Mouse (Mus musculus) R1 (cell line): ENCODE measurements around the gene Zfp874a.
"Not testable (repeated sequence)": the region's sequence is repeated elsewhere in the genome, so short reads cannot be mapped to it uniquely, and the experiment has no call there.

ENCODE experiments used
- DNase-seq: peaks from one replicate; pipeline ENCODE4 v3.0.0-alpha.2; 2018; ENCODE audit warnings: low read depth, low spot score

Zfp874a gene

GRCm38 (mm10) chr13:67451172-67452020, at the start of gene Zfp874a:
Gene Zfp874a, minus strand, starts transcription at chr13:67451624.
- DNase-seq = peak; percentile 88

GRCm38 (mm10) chr13:67500908-67501307, 49.5 kb upstream of the Zfp874a start:
- DNase-seq = no peak

DNA sequence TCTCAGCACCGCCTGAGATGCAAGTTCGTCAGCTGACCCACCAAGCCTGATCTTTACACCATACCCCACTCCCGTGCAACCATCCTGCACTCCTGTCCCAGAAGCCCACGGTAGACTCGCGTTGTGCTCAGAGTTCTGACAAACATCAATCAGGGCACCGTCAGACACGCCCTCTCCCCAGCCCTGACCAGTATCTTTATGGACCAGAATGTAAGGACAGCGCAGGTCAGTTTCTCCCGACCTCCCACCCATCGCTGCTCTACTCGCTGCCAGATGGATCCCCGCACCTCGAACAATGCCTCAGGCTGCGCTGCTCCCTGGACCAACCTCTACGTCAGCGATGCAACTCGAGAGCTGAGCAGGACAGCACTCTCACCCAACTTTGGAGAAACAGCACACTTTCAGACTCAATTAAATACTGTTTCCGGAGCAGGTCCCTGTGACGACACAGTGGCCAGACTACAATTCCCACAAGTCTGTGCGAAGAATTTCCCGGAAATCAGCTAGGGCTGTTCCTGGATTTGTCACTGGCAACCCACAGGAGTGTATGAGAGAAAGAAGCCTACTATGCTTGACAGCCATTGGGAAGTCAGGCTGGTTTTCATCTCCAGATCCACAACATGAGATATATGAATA, 48.8 kb upstream of the Zfp874a start, which contains the start of gene Zfp58:
Gene Zfp58, minus strand, starts transcription at position 472 of the 636 bp plus-strand sequence.
- DNase-seq = peak; percentile 96

DNA sequence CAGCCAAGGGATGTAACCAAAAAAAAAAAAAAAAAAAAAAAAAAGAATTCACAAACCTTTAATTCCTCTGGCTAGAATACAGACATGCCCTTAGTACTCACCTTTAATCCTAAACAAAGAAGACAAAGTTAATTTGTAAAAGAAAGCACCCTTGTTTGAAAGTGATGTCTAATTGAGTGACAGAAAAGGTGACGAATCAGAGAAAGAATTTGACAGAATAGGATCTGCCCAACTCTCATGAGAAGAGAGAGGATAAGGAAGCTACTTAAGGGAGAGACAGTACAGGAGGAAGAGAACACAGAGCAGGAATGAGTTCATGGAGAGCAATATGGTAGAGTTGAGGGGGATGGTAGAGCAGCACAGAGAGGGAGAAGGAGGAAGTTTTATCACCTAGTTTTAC, 44.2 kb upstream of the Zfp874a start:
- DNase-seq = peak; percentile 85

DNA sequence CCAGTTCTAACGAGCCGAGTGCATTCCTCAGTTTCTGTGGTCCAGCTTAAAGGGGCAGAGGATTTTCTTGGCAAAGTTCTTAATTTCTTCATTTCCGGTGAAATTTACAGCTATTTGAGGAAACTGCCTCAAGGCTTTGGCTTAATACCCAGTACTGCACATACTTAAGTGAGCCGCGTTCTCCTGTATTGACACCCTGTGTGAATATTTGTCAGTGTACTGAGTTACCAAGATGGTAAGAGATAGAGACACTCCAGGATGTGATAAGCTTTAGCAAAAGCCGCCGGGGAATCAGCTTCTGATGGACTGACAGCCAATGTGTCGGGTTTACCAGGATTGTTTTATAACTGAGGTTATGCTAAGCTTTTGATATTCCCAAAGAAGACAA, 33.0 kb upstream of the Zfp874a start:
- DNase-seq = no peak

- DNase-seq = peak; percentile 94
These were observed 32.4 kb upstream of the Zfp874a start, which contains the start of gene Zfp874b for GRCm38 (mm10) chr13:67483625-67484423. Gene Zfp874b, minus strand, starts transcription at chr13:67484258.

- no peak for DNase-seq
These were observed 30.1 kb upstream of the Zfp874a start for GRCm38 (mm10) chr13:67481528-67481927.

DNA sequence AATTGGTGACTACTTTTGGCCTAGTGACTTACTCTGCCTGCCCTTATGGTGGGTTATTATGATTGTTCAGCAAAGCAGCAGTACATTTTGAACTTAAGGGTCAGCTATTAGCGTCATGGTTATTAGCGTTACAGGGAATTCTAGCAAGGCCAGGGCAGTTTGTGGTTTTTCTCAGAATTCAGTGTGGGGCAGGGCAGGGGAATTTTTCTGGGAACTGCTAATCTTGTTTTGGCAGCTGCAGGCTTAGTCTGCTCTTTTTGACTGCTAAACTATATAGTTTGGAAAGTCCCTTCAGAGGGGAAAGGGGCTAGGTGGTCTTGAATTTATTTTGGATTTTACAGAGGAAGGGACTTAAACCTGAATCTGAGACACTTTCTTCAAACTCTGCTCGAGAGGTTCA, 17.9 kb upstream of the Zfp874a start:
- DNase-seq = no peak

DNA sequence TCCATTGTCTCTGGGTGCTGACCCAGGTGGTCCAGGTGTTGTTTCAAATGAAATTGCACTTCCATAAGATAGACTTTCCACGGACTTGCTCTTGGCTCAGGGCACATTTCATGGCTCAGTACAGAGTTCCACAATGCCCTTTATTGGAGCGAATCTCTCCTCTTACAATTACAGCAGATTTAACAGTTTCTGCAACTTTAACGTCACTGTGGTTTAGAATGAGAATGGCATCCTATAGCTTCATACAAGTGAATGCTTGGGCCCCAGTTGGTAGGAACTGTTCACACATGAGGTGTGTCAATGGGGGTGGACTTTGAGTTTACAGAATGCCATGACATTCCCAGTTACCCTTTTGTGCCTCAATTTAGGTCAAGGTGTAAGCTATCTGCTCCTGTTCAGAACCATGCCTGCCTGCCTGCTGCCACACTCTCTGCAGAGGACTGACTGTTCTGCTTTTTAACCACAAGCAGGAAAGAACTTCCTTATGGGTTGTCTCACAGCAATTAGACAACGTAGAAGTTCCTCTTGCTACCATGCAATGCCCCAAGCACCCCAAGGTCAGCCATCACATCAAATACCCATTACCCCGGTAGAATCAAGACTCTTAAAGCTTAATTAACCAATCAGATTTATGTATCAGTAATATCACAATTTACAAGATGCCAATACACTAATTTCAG, 12.2 kb upstream of the Zfp874a start:
- not testable (repeated sequence) for DNase-seq

DNA sequence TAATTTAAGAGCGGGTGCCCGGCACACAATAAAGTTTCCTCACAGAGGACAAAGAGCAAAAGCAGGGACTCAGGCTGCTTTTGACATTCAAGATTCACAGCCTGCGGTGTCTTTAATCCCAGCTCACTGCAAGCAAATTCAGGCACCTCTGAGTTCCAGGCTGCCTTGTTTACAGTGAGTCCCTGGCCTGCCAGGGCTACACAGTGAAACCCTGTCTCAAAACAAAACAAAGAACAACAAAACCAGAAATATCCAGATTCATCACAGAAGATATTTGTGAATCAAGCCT, 541 bp upstream of the Zfp874a start:
- no peak for DNase-seq

DNA sequence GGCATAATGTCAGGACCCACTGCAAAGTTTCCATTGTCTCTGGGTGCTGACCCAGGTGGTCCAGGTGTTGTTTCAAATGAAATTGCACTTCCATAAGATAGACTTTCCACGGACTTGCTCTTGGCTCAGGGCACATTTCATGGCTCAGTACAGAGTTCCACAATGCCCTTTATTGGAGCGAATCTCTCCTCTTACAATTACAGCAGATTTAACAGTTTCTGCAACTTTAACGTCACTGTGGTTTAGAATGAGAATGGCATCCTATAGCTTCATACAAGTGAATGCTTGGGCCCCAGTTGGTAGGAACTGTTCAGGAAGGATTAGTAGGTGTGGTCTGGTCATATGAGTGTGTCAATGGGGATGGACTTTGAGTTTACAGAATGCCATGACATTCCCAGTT, 14.3 kb downstream of the Zfp874a start:
- DNase-seq = not testable (repeated sequence)

DNA sequence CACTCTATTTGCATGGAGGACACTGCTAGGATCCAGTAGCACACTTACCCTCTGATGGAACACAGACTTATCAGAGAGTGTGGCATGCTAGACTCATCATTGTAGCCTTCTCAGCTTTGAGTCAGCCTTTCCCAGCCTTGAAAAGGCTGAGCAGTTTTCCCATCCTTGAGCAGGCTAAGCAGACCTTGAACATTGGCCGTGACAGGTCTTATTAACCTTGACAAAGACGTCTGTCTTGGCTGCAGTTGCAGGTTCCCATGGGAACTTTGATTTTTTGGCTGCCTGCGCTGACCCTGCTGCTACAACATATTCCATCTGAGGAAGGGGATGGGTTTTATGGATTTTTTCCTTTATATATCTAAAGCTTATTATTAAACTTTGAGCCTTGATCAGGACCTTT, 23.3 kb downstream of the Zfp874a start:
- DNase-seq = peak; percentile 36

DNA sequence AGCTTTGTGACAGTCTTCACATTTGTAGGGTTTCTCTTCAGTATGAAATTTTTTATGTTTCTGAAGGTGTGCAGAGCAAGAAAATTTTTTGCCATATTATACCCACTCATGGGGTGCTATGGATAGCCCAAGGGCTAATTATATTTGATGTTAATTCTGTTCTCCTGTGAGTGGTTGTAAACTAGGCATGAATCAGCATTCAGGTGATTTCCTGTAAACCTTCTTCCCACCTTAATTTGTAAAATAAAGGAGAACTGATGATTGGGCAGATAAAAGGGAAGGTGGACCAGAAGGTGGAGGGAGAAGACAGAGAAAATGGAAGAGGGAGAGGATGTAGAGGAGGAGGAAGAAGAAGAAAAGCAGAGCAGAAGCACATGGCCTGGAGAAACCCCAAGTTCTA, 25.7 kb downstream of the Zfp874a start:
- peak; percentile 60 for DNase-seq

DNA sequence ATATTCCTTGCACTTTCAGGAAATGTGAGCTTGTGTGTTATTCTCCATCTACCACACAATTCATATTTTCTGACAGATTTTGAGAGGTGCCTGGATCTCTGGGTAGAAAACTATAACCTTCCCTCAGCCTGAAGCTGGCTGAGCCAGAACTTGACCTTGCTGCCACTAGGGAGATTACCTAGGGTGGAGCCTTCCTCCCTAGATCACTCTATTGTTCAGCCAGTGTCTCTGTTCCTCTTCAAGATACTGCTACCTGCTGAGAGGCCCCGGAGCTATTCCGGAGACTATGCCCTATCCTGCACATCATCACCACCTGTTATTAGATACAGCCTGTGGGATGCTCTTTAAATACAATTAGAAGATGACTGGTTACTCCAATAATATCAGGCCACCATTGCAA, 28.9 kb downstream of the Zfp874a start:
- not testable (repeated sequence) for DNase-seq

GRCm38 (mm10) chr13:67421207-67421857, 30.1 kb downstream of the Zfp874a start, which contains the start of gene Zfp459:
Gene Zfp459, minus strand, starts transcription at chr13:67421418.
- DNase-seq = peak; percentile 87

- no peak for DNase-seq
These were observed 30.7 kb downstream of the Zfp874a start for GRCm38 (mm10) chr13:67420558-67421206.

- peak; percentile 59 for DNase-seq
These were observed 34.6 kb downstream of the Zfp874a start for GRCm38 (mm10) chr13:67416811-67417210.

GRCm38 (mm10) chr13:67415759-67416158, 35.7 kb downstream of the Zfp874a start:
- DNase-seq = peak; percentile 94

DNA sequence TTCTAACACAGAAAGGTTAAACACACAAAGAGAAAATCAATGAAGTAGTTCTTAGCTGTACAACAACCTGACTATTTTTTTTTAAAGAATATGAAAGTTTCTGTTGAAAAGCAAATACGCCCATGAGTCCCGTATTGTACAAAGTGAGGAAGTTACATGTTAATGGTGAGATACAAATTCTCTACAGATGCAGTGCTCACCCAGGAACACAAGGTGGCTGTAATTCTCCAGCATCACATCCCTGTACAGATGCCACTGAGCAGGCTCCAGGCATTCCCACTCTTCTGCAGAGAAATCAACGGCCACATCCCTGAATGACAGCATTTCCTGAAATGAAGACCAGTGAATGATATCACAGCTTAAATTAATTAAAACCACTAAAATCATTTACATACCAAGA, 37.8 kb downstream of the Zfp874a start:
- DNase-seq = peak; percentile 8

DNA sequence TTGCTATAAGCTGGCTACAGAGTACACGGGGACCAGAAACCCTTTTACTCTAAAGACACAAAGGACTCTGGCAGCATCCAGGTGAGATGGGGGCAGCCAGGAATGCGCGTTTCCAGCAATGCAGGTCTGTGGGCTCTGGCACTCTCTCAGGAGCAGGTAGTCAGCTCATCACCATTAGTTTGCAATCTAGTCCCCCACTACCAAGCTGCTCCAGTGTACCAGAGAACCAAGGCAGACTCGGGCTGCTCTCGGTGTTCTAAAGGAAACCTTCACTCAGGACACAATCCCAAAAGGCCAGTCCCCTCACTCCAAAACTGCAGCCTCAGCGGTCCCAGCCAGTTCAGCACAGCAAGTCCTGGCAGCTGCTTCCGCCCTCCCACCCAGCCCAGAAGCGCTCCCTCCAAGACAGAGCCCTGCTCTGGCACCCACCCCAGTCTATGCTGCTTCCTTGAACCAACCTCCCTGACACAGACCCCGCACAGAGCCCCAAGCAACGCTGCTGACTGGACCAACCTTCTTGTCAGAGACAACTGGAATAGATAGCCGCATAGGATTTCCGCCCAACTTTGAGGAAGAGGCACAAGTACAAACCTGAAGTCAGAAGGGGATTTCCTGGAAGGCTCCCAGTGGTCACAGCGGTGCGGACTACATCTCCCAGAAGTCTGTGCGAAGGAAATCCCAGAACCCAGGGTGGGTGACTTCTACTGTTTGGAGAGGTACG, 52.1 kb downstream of the Zfp874a start, which contains the start of gene Zfp429:
Gene Zfp429, minus strand, starts transcription at position 637 of the 721 bp plus-strand sequence.
- DNase-seq = peak; percentile 55
